Mouse (Mus musculus) myocyte (in vitro differentiated cells): ENCODE measurements around the gene Gbx2. TPM values are rescaled to one million over a fixed set of nuclear protein-coding genes. Genes with fewer than 3 reads are reported as not detected.
A peak's percentile ranks its signal among the peaks of the same experiment; 100 is the strongest.

Source experiments
- H3K27me3 ChIP-seq: one replicate; pipeline ENCODE4 v1.6.1; 2011; ENCODE audit not compliant: control insufficient read depth, insufficient read depth, insufficient read length
- H3K36me3 ChIP-seq: one replicate; pipeline ENCODE4 v1.6.1; 2011; ENCODE audit not compliant: control insufficient read depth, insufficient read depth
- H3K4me2 ChIP-seq: one replicate; pipeline ENCODE4 v1.6.1; 2011; ENCODE audit warnings: low read depth, control low read depth
- H3K4me3 ChIP-seq: one replicate; pipeline ENCODE4 v1.5.1; 2011; ENCODE audit warnings: mild to moderate bottlenecking, control low read depth, moderate library complexity
- H3K79me2 ChIP-seq: one replicate; pipeline ENCODE4 v1.6.1; 2011; ENCODE audit not compliant: control insufficient read depth, insufficient read depth
- H3ac ChIP-seq: one replicate; pipeline ENCODE4 v1.6.1; 2011; ENCODE audit not compliant: control insufficient read depth, insufficient read length
- CEBPB ChIP-seq: IDR thresholded peaks from 2 replicates; pipeline ENCODE4 v1.6.1; 2011; ENCODE audit warnings: mild to moderate bottlenecking, moderate library complexity; ENCODE audit not compliant: poor library complexity, insufficient read depth, severe bottlenecking
- E2F4 ChIP-seq: IDR thresholded peaks from one replicate; pipeline ENCODE4 v1.6.1; 2011; ENCODE audit warnings: mild to moderate bottlenecking, control low read depth, moderate library complexity; ENCODE audit not compliant: insufficient read depth
- MAX ChIP-seq: IDR thresholded peaks from one replicate; pipeline ENCODE4 v1.6.1; 2011; ENCODE audit warnings: low read depth, mild to moderate bottlenecking, control low read depth
- MYOD1 ChIP-seq, 3 experiments: IDR thresholded peaks; one replicate each; pipeline ENCODE4 v1.6.1; 2011; ENCODE audit warnings: control low read depth in 2 of 3, low read depth in 2 of 3, mild to moderate bottlenecking in 2 of 3, moderate library complexity in 1 of 3; ENCODE audit not compliant: insufficient read length in 2 of 3, control insufficient read depth in 1 of 3
- MYOG ChIP-seq, 3 experiments: IDR thresholded peaks; one replicate each; pipeline ENCODE4 v1.6.1; 2011; ENCODE audit warnings: control low read depth in 2 of 3, low read depth in 2 of 3, mild to moderate bottlenecking in 2 of 3; ENCODE audit not compliant: insufficient read length in 2 of 3, control insufficient read depth in 1 of 3, insufficient read depth in 1 of 3
- POLR2A ChIP-seq: IDR thresholded peaks from one replicate; pipeline ENCODE4 v1.6.1; 2011; ENCODE audit warnings: low read depth, mild to moderate bottlenecking, control low read depth, moderate library complexity; ENCODE audit not compliant: insufficient read length
- POLR2AphosphoS2 ChIP-seq: IDR thresholded peaks from one replicate; pipeline ENCODE4 v1.6.1; 2011; ENCODE audit warnings: low read depth, control low read depth; ENCODE audit not compliant: insufficient read length
- REST ChIP-seq: IDR thresholded peaks from one replicate; pipeline ENCODE4 v1.6.1; 2011; ENCODE audit warnings: mild to moderate bottlenecking, control low read depth, moderate library complexity; ENCODE audit not compliant: insufficient read depth, insufficient read length
- SRF ChIP-seq: IDR thresholded peaks from one replicate; pipeline ENCODE4 v1.6.1; 2011; ENCODE audit warnings: low read depth; ENCODE audit not compliant: control insufficient read depth, insufficient read length
- TCF12 ChIP-seq: IDR thresholded peaks from one replicate; pipeline ENCODE4 v1.6.1; 2011; ENCODE audit warnings: mild to moderate bottlenecking, control low read depth; ENCODE audit not compliant: poor library complexity, insufficient read depth, severe bottlenecking
- TCF3 ChIP-seq: IDR thresholded peaks from one replicate; pipeline ENCODE4 v1.6.1; 2011; ENCODE audit warnings: low read depth, control low read depth; ENCODE audit not compliant: insufficient read length
- USF1 ChIP-seq: IDR thresholded peaks from one replicate; pipeline ENCODE4 v1.6.1; 2011; ENCODE audit warnings: low read depth, mild to moderate bottlenecking, control low read depth, moderate library complexity
- polyA plus RNA-seq: library from polyadenylated mRNA; unstranded; fragments of >200 nt; fragmentation: generic; extraction: Trizol; gene quantifications from one replicate; pipeline ENCODE4 v1.2.1, GENCODE M21; 2012; ENCODE audit warnings: missing spikeins

Gene Gbx2
- polyA plus RNA-seq, 1 experiment = not detected

DNA sequence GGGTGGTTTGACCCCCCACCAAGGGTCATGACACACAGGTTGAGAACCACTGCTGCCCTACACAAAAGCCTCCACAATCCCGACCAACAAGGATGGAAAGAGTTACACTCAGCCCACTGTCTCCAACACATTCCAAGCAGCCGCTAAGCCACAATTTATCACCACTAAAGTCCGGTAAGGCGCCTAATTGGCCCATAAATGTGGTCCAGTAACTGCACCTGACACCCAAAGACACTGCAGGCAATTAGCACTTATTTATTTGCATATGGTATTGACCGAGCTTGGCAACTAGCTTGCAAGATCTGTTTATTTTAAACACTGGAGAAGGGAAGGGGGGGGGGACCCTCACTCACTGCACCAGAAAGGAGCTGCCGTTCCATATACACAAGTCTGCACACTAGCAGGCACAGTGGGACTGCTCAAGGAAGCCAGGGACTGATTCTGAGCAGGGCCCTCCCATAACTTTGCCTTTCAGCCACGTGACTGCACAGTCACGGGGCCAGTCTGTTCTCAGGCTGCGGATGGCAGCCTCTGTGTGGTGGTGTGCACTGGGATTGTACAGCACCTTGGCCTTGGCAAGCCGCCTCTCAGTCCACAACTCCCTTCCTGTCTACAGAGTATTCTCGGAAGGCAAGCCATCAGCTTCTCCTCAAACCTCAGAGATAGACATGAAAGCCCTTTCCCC, 31.1 kb downstream of the Gbx2 start:
- no peak overlapping the region for H3K4me2 ChIP-seq
- no peak overlapping the region for H3K4me3 ChIP-seq
- no peaks in the 10 kb centered on the region for H3K27me3 ChIP-seq
- no peak for TF ChIP-seq USF1
- TF ChIP-seq POLR2AphosphoS2 = peak; percentile 14
- TF ChIP-seq REST = no peak
- H3ac ChIP-seq = no peak overlapping the region
- no peaks in the 10 kb centered on the region for H3K36me3 ChIP-seq
- H3K79me2 ChIP-seq = no peaks in the 10 kb centered on the region

DNA sequence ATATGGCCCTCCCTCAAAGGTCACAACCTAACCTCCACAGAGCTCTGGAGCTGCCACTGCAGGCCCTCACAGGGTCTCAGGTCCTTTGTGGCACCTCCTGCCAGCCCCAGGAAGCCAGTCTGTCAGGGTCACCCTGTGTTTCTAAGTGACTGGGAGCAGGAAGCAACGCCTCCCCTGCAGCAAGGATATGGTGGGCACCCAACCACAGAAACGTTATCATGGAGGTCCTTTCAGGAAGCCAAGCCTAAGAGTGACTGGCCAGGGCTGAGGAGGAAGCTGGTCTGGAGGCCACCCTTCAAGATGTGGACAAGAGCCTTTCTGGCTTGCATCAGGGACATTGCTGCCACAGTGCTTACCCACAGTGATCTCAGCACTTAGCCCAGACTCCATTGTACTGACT, 31.9 kb downstream of the Gbx2 start:
- Histone ChIP-seq H3K36me3 (no peaks in the 10 kb centered on the region), H3K79me2 (no peaks in the 10 kb centered on the region), H3K4me3 (no peak overlapping the region), H3K27me3 (no peaks in the 10 kb centered on the region), H3ac (no peak overlapping the region), H3K4me2 (no peak overlapping the region)
- TF ChIP-seq TCF12 (no peak), POLR2AphosphoS2 (no peak), REST (no peak), CEBPB (no peak), SRF (no peak), MYOG (IDR thresholded peaks at IDR 0.05; ENCODE audit: control insufficient read depth in 1 of 3, insufficient read depth in 1 of 3, insufficient read length in 2 of 3, low read depth in 2 of 3) (no peak), USF1 (no peak), POLR2A (no peak)

- peaks cover 3% of the 10 kb centered on the region for H3K36me3 ChIP-seq
- H3K27me3 ChIP-seq = no peaks in the 10 kb centered on the region
- no peaks in the 10 kb centered on the region for H3K79me2 ChIP-seq
- no peak overlapping the region for H3ac ChIP-seq
- no peak overlapping the region for H3K4me3 ChIP-seq
- TF ChIP-seq POLR2AphosphoS2 = no peak
- TF ChIP-seq TCF12 = no peak
- no peak for TF ChIP-seq TCF3
- no peak for TF ChIP-seq SRF
- TF ChIP-seq MYOD1 (IDR thresholded peaks at IDR 0.05; ENCODE audit: control insufficient read depth in 1 of 3, insufficient read length in 2 of 3, low read depth in 2 of 3) = no peak
- TF ChIP-seq MYOG (IDR thresholded peaks at IDR 0.05; ENCODE audit: control insufficient read depth in 1 of 3, insufficient read depth in 1 of 3, insufficient read length in 2 of 3, low read depth in 2 of 3) = no peak
- TF ChIP-seq MAX = no peak
- TF ChIP-seq USF1 = no peak
- no peak for TF ChIP-seq E2F4
- TF ChIP-seq POLR2A = no peak
- TF ChIP-seq CEBPB = no peak
- no peak for TF ChIP-seq REST
- no peak overlapping the region for H3K4me2 ChIP-seq
These were observed 35.2 kb downstream of the Gbx2 start for GRCm38 (mm10) chr1:89895801-89896200.

- H3K27me3 ChIP-seq = no peaks in the 10 kb centered on the region
- H3K4me3 ChIP-seq = no peak overlapping the region
- H3K36me3 ChIP-seq = peaks cover 17% of the 10 kb centered on the region
- TF ChIP-seq MYOD1 (IDR thresholded peaks at IDR 0.05; ENCODE audit: control insufficient read depth in 1 of 3, insufficient read length in 2 of 3, low read depth in 2 of 3) = no peak
- no peak for TF ChIP-seq POLR2AphosphoS2
- no peak for TF ChIP-seq CEBPB
- no peak for TF ChIP-seq MYOG (IDR thresholded peaks at IDR 0.05; ENCODE audit: control insufficient read depth in 1 of 3, insufficient read depth in 1 of 3, insufficient read length in 2 of 3, low read depth in 2 of 3)
- TF ChIP-seq POLR2A = no peak
- no peak for TF ChIP-seq USF1
- no peak for TF ChIP-seq E2F4
- TF ChIP-seq TCF12 = no peak
- no peak for TF ChIP-seq REST
- TF ChIP-seq TCF3 = no peak
- TF ChIP-seq MAX = no peak
- TF ChIP-seq SRF = no peak
- H3K4me2 ChIP-seq = no peak overlapping the region
- no peak overlapping the region for H3ac ChIP-seq
- H3K79me2 ChIP-seq = no peaks in the 10 kb centered on the region
These were observed 38.7 kb downstream of the Gbx2 start for GRCm38 (mm10) chr1:89892281-89892680.

- H3K36me3 ChIP-seq = peaks cover 17% of the 10 kb centered on the region
- H3K4me3 ChIP-seq = no peak overlapping the region
- no peak for TF ChIP-seq E2F4
- no peak for TF ChIP-seq MYOG (IDR thresholded peaks at IDR 0.05; ENCODE audit: control insufficient read depth in 1 of 3, insufficient read depth in 1 of 3, insufficient read length in 2 of 3, low read depth in 2 of 3)
- no peak for TF ChIP-seq USF1
- TF ChIP-seq TCF3 = no peak
- no peak for TF ChIP-seq REST
- TF ChIP-seq TCF12 = no peak
- TF ChIP-seq POLR2A = no peak
- TF ChIP-seq SRF = no peak
- TF ChIP-seq MAX = no peak
- TF ChIP-seq POLR2AphosphoS2 = no peak
- no peak for TF ChIP-seq CEBPB
- TF ChIP-seq MYOD1 (IDR thresholded peaks at IDR 0.05; ENCODE audit: control insufficient read depth in 1 of 3, insufficient read length in 2 of 3, low read depth in 2 of 3) = no peak
- no peaks in the 10 kb centered on the region for H3K79me2 ChIP-seq
- no peak overlapping the region for H3K4me2 ChIP-seq
- no peaks in the 10 kb centered on the region for H3K27me3 ChIP-seq
- no peak overlapping the region for H3ac ChIP-seq
These were observed 39.6 kb downstream of the Gbx2 start for GRCm38 (mm10) chr1:89891400-89891799.
